Mouse (Mus musculus): ENCODE data around the gene Lipa. TPM values are rescaled to one million over a fixed set of nuclear protein-coding genes. Genes with fewer than 3 reads are reported as not detected.

The Lipa gene
- polyA plus RNA-seq, 1 experiment from 2014 or later = 28.6 TPM

GRCm38 (mm10) chr19:34445410-34446012, 81.8 kb downstream of the Lipa start:
- Histone ChIP-seq H3K9me3 (ENCODE audit: control insufficient read depth, low read length) (no peaks in the 10 kb centered on the region), H3K4me1 (replicated peaks; ENCODE audit: control insufficient read depth, insufficient read depth, low read length) (no peaks in the 10 kb centered on the region), H3K27me3 (ENCODE audit: control insufficient read depth, insufficient read depth, low read length) (no peaks in the 10 kb centered on the region), H3K36me3 (replicated peaks; ENCODE audit: control insufficient read depth, insufficient read depth) (no peaks in the 10 kb centered on the region), H3K9ac (no peak overlapping the region), H3K4me3 (replicated peaks; ENCODE audit: low read length) (no peak overlapping the region), H3K27ac (no peak overlapping the region), H3K4me2 (replicated peaks) (no peak overlapping the region)
- 82% methylated on average over 4 of the region's 4 CpGs for WGBS
- DNase-seq (ENCODE audit: low spot score) (no peak), ATAC-seq (ENCODE audit: low FRiP score) (no peak)

- Histone ChIP-seq H3K9ac (no peak overlapping the region), H3K4me3 (replicated peaks; ENCODE audit: low read length) (no peak overlapping the region), H3K4me1 (replicated peaks; ENCODE audit: control insufficient read depth, insufficient read depth, low read length) (no peaks in the 10 kb centered on the region), H3K4me2 (replicated peaks) (no peak overlapping the region), H3K27me3 (ENCODE audit: control insufficient read depth, insufficient read depth, low read length) (no peaks in the 10 kb centered on the region), H3K9me3 (ENCODE audit: control insufficient read depth, low read length) (no peaks in the 10 kb centered on the region), H3K27ac (no peak overlapping the region), H3K36me3 (replicated peaks; ENCODE audit: control insufficient read depth, insufficient read depth) (no peaks in the 10 kb centered on the region)
- ATAC-seq (ENCODE audit: low FRiP score) = no peak
- DNase-seq (ENCODE audit: low spot score) = no peak
- 91% methylated on average over 3 of the region's 3 CpGs for WGBS
Measured at GRCm38 (mm10) chr19:34444785-34445184, 82.5 kb downstream of the Lipa start.

Other genes starting within 250 kb of the Lipa start
- 1.3 and 1.5 TPM in 2 replicates for gene Fas, start 236.8 kb downstream of the Lipa start, polyA plus RNA-seq (2014; fragmentation: Nextera tagmentation; extraction: Ambion mirVana)
- gene Ch25h, start 52.3 kb downstream of the Lipa start, polyA plus RNA-seq (2014; fragmentation: Nextera tagmentation; extraction: Ambion mirVana) = 0.27 and 0.55 TPM in 2 replicates
- gene Ifit2, start 23.2 kb upstream of the Lipa start, polyA plus RNA-seq (2014; fragmentation: Nextera tagmentation; extraction: Ambion mirVana) = 5.8 and 8.1 TPM in 2 replicates
- gene Ifit3, start 56.1 kb upstream of the Lipa start, polyA plus RNA-seq (2014; fragmentation: Nextera tagmentation; extraction: Ambion mirVana) = 0.80 and 1.1 TPM in 2 replicates
- 1.4 and 1.7 TPM in 2 replicates for gene Ifit1bl1, start 74.5 kb upstream of the Lipa start, polyA plus RNA-seq (2014; fragmentation: Nextera tagmentation; extraction: Ambion mirVana)
- 0.21 and 0.52 TPM in 2 replicates for gene Ifit3b, start 80.5 kb upstream of the Lipa start, polyA plus RNA-seq (2014; fragmentation: Nextera tagmentation; extraction: Ambion mirVana)
- 0.07 and 0.44 TPM in 2 replicates for gene Ifit1bl2, start 113.3 kb upstream of the Lipa start, polyA plus RNA-seq (2014; fragmentation: Nextera tagmentation; extraction: Ambion mirVana)
- 0.13 and 0.54 TPM in 2 replicates for gene Ifit1, start 113.4 kb upstream of the Lipa start, polyA plus RNA-seq (2014; fragmentation: Nextera tagmentation; extraction: Ambion mirVana)
- 4.4 TPM in 2 replicates for gene Slc16a12, start 219.8 kb upstream of the Lipa start, polyA plus RNA-seq (2014; fragmentation: Nextera tagmentation; extraction: Ambion mirVana)